Mouse (Mus musculus) small intestine, adult 2 months (tissue): ENCODE data around the gene Abhd16a.

Experiments
- CTCF ChIP-seq: fragments of 200-500 bp; IDR thresholded peaks from 2 replicates; pipeline ENCODE4 v1.5.1; 2012; ENCODE audit warnings: low read depth, mild to moderate bottlenecking, control low read depth, inconsistent platforms, low read length, moderate library complexity, mixed read lengths; ENCODE audit not compliant: insufficient replicate concordance, insufficient read length; ENCODE audit errors: extremely low read depth
- POLR2A ChIP-seq: fragments of 200-500 bp; IDR thresholded peaks from 2 replicates; pipeline ENCODE4 v1.6.1; 2012; ENCODE audit warnings: low read depth, mild to moderate bottlenecking, control low read depth, inconsistent platforms, low read length, moderate library complexity

- TF ChIP-seq POLR2A (no peak), CTCF (no peak)
These were observed 45.3 kb upstream of the Abhd16a start for GRCm38 (mm10) chr17:35043794-35044193.
